Mouse (Mus musculus): ENCODE results near the gene Ambra1. TPM values are rescaled to one million over a fixed set of nuclear protein-coding genes. Genes with fewer than 3 reads are reported as not detected.

The Ambra1 gene
- total RNA-seq, 1 experiment = 27.0 TPM

DNA sequence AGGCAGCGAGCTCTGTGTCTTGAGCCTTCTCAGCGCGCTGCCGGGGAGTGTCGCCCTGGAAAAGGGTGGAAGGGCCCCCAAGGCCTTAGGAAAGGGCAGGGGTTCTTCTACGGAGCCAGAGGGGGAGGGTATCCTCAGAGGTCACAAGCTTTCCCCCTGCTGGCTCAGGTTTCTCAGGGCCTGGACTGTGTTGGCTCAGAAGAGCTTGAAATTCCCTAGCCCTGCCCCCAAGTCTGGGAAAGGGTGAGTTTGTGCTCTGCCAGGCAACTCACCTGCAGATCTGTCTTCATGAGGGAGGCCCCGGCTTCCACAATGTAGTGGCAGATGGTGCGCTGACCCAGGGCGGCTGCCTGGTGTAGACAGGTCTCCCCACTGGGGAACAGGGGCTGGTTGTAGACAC, 203.5 kb downstream of the Ambra1 start:
- in situ Hi-C loops (cut with MboI; ENCODE audit: low sequenced_read_pairs in 2 of 2, unreplicated experiment in 2 of 2) = no loop called here
- no peak for DNase-seq (ENCODE audit: low read depth, low spot score)
- H3K36me3 ChIP-seq (ENCODE audit: control insufficient read depth, insufficient read depth, low read length, poor library complexity, severe bottlenecking) = peaks cover 39% of the 10 kb centered on the region
- no peak for TF ChIP-seq CHD2 (IDR thresholded peaks at IDR 0.05; ENCODE audit: low read depth, low read length)
- TF ChIP-seq ZC3H11A (IDR thresholded peaks at IDR 0.05; ENCODE audit: borderline replicate concordance, low read depth, low read length) = no peak
- TF ChIP-seq ZNF384 (IDR thresholded peaks at IDR 0.05; ENCODE audit: low read depth, low read length) = no peak
- peak overlapping the region; percentile 63 for H3K27ac ChIP-seq (ENCODE audit: insufficient read depth, low read depth, low read length, poor library complexity, severe bottlenecking)
- no peaks in the 10 kb centered on the region for H3K9me3 ChIP-seq (ENCODE audit: control insufficient read depth, insufficient read depth, low read depth, low read length)
- peak overlapping the region; percentile 36; the same call in 1 of the 2 replicates for H3K9ac ChIP-seq (ENCODE audit: insufficient read depth, low read depth, low read length, poor library complexity, severe bottlenecking)
- 0 out of 4 replicates have a peak overlapping the region, but pooled peaks of 1 of the 2 experiments have one; percentile 17 for H3K4me3 ChIP-seq (ENCODE audit: insufficient read depth in 1 of 2, low read depth in 1 of 2, low read length in 2 of 2, poor library complexity in 1 of 2, severe bottlenecking in 1 of 2)
- peaks cover 9 to 34% of the 10 kb centered on the region in 2 experiments; a peak in 3 of 4 replicates for H3K4me1 ChIP-seq (ENCODE audit: control insufficient read depth in 2 of 2, insufficient read depth in 2 of 2, low read length in 2 of 2, poor library complexity in 1 of 2)

DNA sequence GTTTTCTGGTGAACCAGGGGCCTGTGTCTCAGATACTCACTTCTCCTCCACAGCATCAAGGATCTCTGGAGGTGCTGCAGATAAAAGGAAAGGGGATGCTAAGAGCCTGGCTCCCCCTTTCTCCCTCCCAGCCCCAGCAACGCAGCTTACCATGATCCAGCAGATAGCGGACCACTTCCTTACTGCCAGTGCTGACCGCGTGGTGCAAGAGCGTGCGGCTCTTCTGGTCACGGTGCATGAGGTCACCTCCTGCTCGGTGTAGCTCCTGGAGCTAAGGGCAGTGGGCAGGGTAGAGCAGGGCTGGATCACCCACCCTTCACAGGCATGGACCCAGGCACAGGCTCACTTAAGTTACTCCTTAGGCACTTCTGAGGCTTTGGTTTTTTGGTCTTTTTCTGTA, 204.1 kb downstream of the Ambra1 start:
- H3K9me3 ChIP-seq (ENCODE audit: control insufficient read depth, insufficient read depth, low read depth, low read length) = no peaks in the 10 kb centered on the region
- no peak overlapping the region for H3K27ac ChIP-seq (ENCODE audit: insufficient read depth, low read depth, low read length, poor library complexity, severe bottlenecking)
- peaks cover 9 to 29% of the 10 kb centered on the region in 2 experiments; a peak in 3 of 4 replicates for H3K4me1 ChIP-seq (ENCODE audit: control insufficient read depth in 2 of 2, insufficient read depth in 2 of 2, low read length in 2 of 2, poor library complexity in 1 of 2)
- DNase-seq (ENCODE audit: low read depth, low spot score) = no peak
- H3K9ac ChIP-seq (ENCODE audit: insufficient read depth, low read depth, low read length, poor library complexity, severe bottlenecking) = no peak overlapping the region
- in situ Hi-C loops (cut with MboI; ENCODE audit: low sequenced_read_pairs in 2 of 2, unreplicated experiment in 2 of 2) = no loop called here
- peaks cover 42% of the 10 kb centered on the region for H3K36me3 ChIP-seq (ENCODE audit: control insufficient read depth, insufficient read depth, low read length, poor library complexity, severe bottlenecking)
- H3K4me3 ChIP-seq (ENCODE audit: insufficient read depth in 1 of 2, low read depth in 1 of 2, low read length in 2 of 2, poor library complexity in 1 of 2, severe bottlenecking in 1 of 2) = no peak overlapping the region
- TF ChIP-seq CHD2 (IDR thresholded peaks at IDR 0.05; ENCODE audit: low read depth, low read length) (no peak), HCFC1 (IDR thresholded peaks at IDR 0.05; ENCODE audit: borderline replicate concordance, insufficient read depth, low read length) (no peak), ZNF384 (IDR thresholded peaks at IDR 0.05; ENCODE audit: low read depth, low read length) (no peak), MAFK (IDR thresholded peaks at IDR 0.05; ENCODE audit: insufficient read depth, low read depth, low read length) (no peak), ZC3H11A (IDR thresholded peaks at IDR 0.05; ENCODE audit: borderline replicate concordance, low read depth, low read length) (no peak)

DNA sequence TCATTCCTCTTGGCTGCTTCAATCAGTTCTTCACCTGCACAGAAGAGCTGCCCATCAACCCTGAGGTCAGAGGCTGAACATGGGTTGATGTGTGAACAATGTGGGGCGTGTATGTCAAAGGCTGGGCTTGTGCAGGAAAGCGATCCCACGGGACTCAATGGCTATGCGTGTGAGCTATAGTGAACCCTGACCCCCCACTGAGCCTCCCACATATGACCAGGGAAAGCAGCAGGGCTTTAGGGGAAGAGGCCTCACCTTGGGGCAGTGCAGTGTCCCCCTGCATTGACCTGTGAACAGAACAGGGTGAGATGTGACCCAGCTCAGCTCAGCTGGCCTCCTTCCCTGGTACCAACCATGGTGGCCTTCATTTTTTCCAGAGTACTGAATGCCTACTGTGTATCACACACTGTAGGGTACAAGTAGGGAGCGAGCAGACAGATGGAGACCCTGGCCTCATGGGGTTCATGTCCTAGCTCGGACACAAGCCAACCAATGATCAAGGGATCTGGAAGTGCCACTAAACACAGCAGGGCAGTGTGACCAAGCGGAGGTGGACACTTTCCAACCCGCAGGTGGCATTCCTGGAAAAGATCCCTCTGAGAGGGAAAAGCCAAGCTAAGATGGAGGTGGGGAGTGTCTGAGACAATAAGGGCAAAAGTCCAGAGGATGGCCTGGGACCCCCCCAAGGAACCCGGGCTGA, 205.0 kb downstream of the Ambra1 start:
- no peak overlapping the region for H3K27ac ChIP-seq (ENCODE audit: insufficient read depth, low read depth, low read length, poor library complexity, severe bottlenecking)
- H3K36me3 ChIP-seq (ENCODE audit: control insufficient read depth, insufficient read depth, low read length, poor library complexity, severe bottlenecking) = peaks cover 51% of the 10 kb centered on the region
- TF ChIP-seq ZC3H11A (IDR thresholded peaks at IDR 0.05; ENCODE audit: borderline replicate concordance, low read depth, low read length) (no peak), HCFC1 (IDR thresholded peaks at IDR 0.05; ENCODE audit: borderline replicate concordance, insufficient read depth, low read length) (no peak), ZNF384 (IDR thresholded peaks at IDR 0.05; ENCODE audit: low read depth, low read length) (no peak), CHD2 (IDR thresholded peaks at IDR 0.05; ENCODE audit: low read depth, low read length) (no peak), MAFK (IDR thresholded peaks at IDR 0.05; ENCODE audit: insufficient read depth, low read depth, low read length) (no peak)
- in situ Hi-C loops (cut with MboI; ENCODE audit: low sequenced_read_pairs in 2 of 2, unreplicated experiment in 2 of 2) = no loop called here
- peaks cover 8 to 28% of the 10 kb centered on the region in 2 experiments; a peak in 3 of 4 replicates for H3K4me1 ChIP-seq (ENCODE audit: control insufficient read depth in 2 of 2, insufficient read depth in 2 of 2, low read length in 2 of 2, poor library complexity in 1 of 2)
- H3K9me3 ChIP-seq (ENCODE audit: control insufficient read depth, insufficient read depth, low read depth, low read length) = no peaks in the 10 kb centered on the region
- no peak for DNase-seq (ENCODE audit: low read depth, low spot score)
- no peak overlapping the region for H3K9ac ChIP-seq (ENCODE audit: insufficient read depth, low read depth, low read length, poor library complexity, severe bottlenecking)
- no peak overlapping the region for H3K4me3 ChIP-seq (ENCODE audit: insufficient read depth in 1 of 2, low read depth in 1 of 2, low read length in 2 of 2, poor library complexity in 1 of 2, severe bottlenecking in 1 of 2)

DNA sequence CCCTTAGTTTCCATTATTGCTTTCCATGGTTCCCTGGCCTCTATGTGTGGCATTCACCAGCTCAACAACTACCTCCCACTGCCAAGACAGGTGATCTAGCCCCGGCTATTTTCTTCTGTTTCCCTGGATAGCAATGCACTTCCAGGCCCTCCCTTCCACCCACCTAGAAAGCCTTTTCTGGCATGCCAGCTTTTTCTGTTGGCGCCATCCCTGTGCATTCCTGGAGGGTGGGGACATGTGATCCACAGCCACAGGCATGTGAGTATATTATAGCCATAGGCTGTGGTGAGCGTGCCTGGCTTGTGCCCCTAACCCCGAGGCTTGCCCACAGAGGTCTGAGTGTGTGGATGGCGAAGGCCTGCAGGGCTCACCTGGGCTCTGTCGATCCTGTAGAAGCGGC, 206.2 kb downstream of the Ambra1 start:
- H3K27ac ChIP-seq (ENCODE audit: insufficient read depth, low read depth, low read length, poor library complexity, severe bottlenecking) = no peak overlapping the region

More for the DNA sequence above, 206.2 kb downstream of the Ambra1 start:
- Histone ChIP-seq H3K36me3 (ENCODE audit: control insufficient read depth, insufficient read depth, low read length, poor library complexity, severe bottlenecking) (peaks cover 54% of the 10 kb centered on the region), H3K9ac (ENCODE audit: insufficient read depth, low read depth, low read length, poor library complexity, severe bottlenecking) (no peak overlapping the region), H3K4me1 (ENCODE audit: control insufficient read depth in 2 of 2, insufficient read depth in 2 of 2, low read length in 2 of 2, poor library complexity in 1 of 2) (peaks cover 8 to 28% of the 10 kb centered on the region in 2 experiments; a peak in 3 of 4 replicates), H3K9me3 (ENCODE audit: control insufficient read depth, insufficient read depth, low read depth, low read length) (no peaks in the 10 kb centered on the region), H3K4me3 (ENCODE audit: insufficient read depth in 1 of 2, low read depth in 1 of 2, low read length in 2 of 2, poor library complexity in 1 of 2, severe bottlenecking in 1 of 2) (no peak overlapping the region)
- TF ChIP-seq MAFK (IDR thresholded peaks at IDR 0.05; ENCODE audit: insufficient read depth, low read depth, low read length) (no peak), ZNF384 (IDR thresholded peaks at IDR 0.05; ENCODE audit: low read depth, low read length) (no peak), CHD2 (IDR thresholded peaks at IDR 0.05; ENCODE audit: low read depth, low read length) (no peak), ZC3H11A (IDR thresholded peaks at IDR 0.05; ENCODE audit: borderline replicate concordance, low read depth, low read length) (no peak), HCFC1 (IDR thresholded peaks at IDR 0.05; ENCODE audit: borderline replicate concordance, insufficient read depth, low read length) (no peak)
- DNase-seq (ENCODE audit: low read depth, low spot score) = no peak
- in situ Hi-C loops (cut with MboI; ENCODE audit: low sequenced_read_pairs in 2 of 2, unreplicated experiment in 2 of 2) = no loop called here

All from ES-E14 (cell line).